Mouse (Mus musculus) monocyte, adult 2 months (primary cell): ENCODE measurements around the gene Insrr.
"Not testable (repeated sequence)": the region's sequence is repeated elsewhere in the genome, so short reads cannot be mapped to it uniquely, and the experiment has no call there.

Source experiments
- DNase-seq, 2 experiments: peaks; one replicate each; pipeline ENCODE4 v3.0.0; 2022; ENCODE audit warnings: low spot score in 2 of 2, low read depth in 1 of 2

Insrr gene

DNA sequence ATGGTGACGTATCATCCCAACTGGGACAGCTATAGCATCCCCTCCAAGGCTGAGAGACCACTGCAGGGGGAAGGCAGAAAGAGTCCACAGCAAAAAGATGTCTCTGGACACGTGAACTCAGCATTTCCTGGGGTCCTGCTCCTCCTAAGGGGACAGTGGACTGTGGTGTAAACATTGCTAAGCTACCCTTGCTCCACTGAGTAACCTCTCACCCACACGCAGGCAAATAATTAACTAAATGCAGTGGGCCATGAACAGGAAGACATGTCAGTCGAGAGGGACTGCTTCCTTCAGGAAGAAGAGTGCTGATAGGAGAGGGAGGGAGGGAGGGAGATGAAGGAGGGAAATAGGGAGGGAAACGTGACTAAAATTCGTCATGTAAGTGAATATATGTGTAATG, 25.7 kb upstream of the Insrr start:
- no peak for DNase-seq

DNA sequence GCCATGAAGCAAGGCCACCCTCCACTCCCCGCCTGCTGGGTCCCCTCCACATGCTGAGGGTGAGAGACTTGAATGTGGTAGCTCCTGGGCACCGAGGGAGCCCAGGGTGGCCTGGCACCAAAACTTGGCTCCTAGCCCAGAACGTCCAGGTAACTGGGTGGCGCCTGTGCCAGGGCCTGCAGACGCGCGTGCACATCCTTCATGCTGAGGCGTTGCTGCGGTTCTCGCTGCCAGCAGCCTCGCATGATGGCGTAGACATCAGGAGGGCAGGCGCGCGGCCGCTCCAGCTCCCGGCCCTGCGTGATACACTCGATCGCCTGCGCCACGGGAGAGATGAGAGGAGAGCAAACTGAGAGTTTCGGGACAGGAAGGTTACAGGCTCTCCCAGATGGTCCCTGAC, 18.5 kb upstream of the Insrr start:
- DNase-seq: no peak

DNA sequence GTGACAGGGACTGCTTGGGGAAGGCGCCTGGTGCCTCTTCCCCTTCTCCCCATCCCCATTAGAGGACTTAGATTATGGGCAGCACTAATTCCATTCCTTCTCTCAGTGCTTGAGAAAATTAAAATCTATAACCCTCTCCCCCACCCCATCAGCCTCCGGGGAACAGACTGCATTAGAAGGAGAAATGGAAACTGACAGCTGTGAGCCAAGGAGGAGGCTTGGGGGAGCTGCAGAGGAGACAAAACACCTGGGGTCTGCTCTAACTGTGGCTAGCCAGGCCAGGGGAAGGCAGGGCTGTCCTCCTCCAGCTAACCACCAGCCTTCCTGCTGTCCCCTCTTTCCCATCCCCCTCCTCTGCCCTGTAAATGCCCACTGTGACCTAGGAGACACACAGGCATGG, 17.7 kb upstream of the Insrr start:
- DNase-seq: no peak

DNA sequence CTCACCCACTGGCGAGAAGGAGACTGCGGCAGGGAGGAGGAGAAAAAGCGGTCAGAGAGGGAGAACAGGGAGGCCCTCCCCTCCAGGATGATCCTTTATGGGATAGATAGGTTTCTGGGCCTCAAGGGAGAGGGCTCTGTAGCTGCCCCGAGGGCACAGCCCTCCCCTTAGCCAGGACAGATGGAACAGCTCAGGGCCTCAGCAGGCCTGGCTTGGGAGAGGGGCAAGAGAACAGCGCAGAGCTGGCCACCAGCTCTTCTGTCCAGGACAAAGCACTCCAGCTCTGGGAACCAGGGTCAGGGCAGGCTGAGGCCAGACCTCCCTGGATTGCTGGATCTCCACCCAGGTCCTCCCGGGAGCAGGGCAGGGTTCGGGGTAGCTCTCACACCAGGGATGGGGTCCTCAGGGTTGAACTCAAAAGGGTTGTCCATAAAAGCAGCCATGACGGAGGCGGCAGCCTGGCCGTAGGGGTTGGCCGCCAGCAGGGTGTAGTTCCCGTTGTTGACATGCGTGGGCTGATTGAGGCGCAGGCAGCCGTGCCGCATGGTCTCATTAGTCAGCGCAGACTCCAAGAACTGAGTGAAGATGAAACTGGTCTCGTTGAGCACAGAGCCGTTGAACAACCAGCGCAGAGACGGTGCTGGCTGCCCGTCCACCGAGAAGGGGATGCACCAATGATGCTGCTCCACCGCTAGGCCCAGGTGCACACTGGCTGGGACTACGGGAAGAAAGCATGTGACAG, 13.3 kb upstream of the Insrr start:
- no peak for DNase-seq

DNA sequence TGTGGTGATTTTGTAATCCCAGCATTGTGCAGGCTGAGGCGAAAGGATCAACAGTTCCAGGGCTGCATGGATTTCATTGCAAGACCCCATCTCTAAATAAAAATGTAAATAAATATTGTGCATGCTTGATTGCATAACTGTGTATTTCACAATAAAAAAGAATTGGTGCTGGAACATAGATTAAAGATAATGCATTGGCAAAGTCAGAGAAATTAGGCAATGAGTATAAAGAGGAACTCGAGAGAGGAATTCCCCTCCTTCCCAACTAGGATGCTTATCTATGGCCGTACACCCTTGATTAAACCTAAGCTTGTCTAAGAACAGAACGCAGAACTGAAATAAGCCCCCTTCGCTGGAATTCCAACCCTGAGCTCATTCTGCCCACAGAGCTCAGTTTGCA, 11.6 kb upstream of the Insrr start:
- DNase-seq: no peak

DNA sequence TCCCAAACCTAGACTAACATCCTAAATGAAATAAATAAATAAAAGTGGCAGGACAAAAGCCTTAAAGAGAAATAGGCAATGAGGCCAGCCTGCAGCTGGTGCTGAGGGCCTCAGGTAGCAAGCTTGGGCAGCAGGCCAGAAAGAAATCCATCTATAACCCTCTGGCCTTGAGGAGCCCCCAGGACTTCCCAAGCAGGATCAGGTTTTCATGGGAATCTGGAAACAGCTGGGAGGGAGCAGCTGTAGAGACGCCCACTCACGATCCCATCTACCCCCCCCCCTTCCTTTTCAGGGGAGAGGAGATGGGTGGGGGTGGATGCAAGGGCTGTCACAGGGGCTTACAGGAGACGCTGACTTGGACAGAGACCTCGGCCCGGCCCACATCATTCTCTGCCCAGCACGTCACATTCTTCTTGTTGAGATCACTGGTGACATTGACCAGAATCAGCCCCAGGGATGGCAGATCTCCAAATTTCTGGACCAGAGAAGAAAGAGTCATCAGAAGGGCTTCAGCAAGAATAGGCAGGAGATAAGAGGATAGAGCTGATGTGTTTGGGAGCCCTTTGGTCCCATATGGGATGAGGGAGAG, 11.0 kb upstream of the Insrr start:
- DNase-seq: no peak

DNA sequence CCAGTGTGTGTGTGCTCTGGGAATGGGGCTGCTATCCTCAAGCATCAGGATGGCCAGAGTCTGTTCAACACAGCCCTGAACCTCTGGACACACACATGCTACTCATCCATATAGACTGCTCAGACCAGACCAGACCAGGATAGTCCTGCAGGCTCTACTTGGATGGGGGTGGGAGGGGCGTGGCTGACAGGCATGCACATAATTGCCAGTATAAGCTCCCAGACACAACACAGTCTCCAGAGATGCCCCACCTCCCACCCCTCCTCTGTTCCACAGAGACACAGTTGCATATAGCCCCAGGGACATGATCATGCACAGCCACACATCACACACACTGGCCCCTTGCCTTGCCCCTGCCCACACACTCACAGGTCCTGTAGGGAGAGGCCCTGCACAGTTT, 7.5 kb upstream of the Insrr start:
- DNase-seq: no peak

DNA sequence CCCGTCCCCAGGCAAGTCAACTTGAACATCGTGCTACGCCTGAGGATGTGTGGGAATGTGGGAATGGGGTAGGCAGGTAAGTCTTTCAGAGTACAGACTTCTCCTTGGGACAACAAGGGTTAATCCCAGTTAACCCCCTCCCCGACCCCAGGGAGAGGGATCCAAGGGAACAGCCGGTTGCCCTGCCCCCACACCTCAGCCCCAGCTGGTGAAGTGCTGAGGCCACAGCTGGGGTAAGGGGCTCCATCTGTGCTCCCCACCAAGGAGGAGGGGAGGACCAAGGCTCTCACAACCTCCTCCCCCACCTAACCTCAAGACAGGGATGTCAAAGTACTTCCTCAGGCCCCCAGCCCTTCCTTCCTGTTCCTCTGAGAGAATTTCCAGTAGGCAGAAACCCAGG, 7.0 kb upstream of the Insrr start:
- DNase-seq: no peak

DNA sequence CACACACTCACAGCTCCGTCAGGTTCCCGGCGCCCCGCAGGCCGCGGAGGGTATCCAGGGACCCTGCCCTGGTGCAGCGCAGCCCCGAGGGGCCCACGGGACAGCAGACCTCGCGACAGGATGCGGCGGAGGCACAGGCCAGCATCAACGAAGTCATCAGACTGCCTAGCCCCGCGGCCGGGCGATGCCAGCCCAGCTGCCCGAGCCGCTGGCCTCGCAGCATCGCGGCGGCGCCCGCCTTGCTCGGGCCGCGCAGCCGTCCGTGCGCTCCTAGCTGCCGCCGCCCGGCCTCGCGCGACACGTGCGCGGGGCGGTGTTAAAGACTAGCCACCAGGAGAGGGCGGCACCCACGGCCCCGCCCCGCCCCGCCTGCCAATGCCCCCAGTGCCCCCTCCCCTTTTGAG, 1.8 kb upstream of the Insrr start, which contains the start of gene Ntrk1:
Gene Ntrk1, minus strand, starts transcription at position 241 of the 404 bp plus-strand sequence.
- DNase-seq: no peak

DNA sequence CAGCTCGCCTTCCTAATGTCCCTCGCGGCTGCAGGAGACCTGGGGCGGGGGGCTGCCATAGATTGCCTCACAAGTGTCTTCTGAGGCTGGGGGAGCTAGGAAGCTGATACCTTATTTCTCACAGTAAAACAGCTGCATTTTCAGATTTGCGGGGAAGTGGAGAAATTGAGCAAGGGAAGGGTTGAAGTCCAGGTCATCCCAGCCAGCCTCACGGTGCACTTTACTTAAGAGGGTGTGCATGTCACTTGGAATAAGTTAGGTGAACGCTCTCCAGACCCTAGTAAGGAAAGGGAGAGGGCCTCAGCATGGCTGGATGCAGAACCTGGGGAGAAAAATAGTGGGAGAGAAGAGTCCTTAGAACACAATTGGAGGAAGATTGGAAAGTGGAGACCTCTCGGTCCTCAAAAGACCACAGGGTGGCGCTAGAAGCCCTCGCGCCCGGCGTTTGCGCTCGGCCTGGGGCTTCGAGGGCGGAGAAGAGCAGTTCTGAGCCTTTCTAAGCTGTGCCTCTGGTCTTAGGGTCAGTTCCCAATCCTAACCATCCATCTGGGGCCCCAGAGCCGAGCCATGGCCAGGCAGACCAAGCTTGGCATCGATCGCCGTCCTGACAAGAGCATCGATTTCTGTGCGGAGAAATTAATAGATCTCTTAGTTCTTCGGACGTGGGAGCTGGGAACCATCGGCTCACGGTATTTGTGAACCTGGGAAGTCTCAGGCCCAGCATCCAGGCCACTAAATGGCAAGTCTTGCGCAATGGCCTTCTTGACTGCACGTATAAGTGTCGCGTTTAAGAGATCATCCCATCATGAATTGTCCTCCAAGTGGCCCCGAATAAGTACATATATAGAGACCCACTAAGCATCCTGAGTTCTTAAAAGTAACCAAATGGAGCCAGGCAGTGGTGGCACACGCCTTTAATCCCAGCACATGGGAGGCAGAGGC, 1.1 kb upstream of the Insrr start:
- peak in 1 of 2 experiments; percentile 10 for DNase-seq

DNA sequence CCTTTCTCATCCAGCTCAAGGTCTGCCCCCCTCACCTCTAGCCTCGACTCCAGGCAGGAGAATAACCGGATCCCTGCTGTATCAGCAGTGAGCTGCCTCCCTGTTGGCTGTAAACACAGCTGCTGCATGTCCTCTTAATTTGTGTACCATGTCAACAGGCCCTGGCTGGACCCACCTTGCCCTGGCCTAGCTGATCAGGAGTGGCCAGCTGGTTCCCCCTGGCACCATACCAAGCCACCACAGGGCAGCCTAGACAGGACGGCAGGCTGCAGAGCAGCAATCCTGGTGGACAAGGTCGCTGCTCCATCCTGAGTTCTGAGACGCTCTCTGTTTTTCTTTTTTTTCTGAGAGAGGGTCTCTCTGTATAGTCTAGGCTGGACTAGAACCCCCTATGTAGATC, 4.9 kb downstream of the Insrr start:
- no peak for DNase-seq

DNA sequence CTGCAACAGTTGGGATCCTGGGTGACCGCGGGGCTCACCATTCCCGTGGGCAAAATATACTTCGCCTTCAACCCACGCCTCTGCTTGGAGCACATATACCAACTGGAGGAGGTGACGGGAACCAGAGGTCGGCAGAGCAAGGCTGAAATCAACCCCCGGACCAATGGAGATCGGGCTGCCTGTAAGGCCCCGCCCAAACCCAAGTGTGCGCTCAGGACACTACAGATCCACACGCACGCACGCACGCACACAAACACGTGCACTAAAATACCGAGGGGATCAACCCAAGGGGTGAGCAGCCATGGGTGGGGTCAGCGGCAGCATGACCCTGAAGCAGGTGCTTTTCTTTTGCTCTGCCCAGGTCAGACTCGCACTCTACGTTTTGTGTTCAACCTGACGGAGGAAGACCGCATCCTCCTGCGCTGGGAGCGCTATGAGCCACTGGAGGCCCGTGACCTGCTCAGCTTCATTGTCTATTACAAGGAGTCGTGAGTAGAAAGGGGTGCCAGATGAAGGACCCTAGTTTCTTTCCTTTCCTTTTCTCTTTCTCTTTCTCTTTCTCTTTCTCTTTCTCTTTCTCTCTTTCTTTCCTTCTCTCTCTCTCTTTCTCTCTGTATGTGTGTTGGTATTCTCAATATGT, 7.4 kb downstream of the Insrr start:
- DNase-seq: no peak

DNA sequence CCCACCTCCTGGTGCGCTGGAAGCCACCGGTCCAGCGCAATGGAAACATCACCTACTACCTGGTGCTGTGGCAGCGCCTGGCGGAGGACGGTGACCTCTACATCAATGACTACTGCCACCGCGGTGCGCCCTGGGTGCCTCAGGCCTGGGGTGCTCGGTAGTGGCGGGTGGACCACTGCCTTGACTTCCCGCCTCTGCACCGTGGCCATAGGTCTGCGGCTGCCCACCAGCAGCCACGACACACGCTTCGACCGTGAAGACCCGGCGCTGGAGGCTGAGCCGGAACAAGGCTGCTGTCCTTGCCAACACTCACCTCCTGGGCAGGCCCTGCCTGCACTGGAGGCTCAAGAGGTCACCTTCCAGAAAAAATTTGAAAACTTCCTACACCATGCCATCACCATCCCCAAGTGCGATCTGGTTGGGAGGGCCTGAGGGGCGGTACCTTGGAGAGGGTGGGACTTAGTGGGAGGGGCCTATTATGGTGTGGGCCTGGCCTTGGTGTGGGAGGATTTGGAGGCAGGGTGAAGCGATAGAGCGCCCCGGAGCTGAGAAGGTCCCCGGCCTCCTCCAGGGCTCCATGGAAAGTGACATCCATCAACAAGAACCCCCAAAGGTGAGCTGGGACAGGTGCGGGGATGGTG, 12.7 kb downstream of the Insrr start:
- no peak for DNase-seq

DNA sequence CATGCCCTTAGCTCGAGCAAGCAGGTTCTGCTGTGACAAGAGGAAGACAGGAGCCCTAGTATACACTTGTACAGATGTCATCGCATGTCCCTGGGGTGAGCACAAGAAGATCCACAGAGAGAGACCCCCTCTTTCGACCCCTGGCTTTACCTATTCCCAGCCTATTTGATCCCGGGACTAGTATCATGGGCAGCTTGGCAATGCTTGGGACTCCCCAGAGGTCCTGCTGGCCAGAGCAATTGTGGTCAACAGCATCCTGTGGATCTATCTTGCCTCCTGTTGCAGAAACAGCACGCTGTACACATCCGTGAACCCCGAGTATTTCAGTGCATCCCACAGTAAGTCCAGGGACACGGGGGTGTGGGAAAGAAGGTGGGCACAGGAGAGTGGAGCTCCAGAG, 14.5 kb downstream of the Insrr start:
- DNase-seq: no peak

DNA sequence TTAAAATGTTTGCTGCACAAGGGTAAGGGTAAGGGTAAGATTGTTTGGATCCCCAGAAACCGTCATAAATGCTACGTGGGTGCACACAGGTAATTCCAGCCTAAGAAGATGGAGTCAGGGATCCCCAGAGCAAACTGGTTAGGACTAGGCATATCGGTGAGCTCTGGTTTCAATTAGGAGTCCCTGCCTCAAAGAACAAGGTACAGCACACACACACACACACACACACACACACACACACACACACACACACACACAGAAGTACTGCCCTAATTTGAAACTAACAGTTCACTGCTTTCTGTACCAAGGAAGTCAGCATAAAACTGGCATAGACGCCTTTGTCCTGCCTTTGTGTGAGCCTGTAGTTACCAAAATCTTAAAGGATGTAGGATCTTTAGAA, 15.7 kb downstream of the Insrr start:
- DNase-seq: no peak

DNA sequence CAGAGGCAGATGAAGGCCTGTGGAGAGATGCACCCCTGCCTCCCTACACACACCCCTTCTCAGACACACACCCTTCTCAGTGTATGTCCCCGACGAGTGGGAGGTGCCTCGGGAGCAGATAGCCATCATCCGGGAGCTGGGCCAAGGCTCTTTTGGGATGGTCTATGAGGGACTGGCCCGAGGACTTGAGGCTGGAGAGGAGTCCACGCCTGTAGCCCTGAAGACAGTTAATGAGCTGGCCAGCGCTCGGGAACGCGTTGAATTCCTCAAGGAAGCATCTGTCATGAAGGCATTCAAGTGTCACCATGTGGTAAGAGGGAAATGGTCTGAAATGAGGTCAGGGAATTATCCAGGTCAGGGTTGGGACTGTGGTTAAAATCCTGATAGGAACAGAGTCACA, 16.1 kb downstream of the Insrr start:
- DNase-seq: no peak

DNA sequence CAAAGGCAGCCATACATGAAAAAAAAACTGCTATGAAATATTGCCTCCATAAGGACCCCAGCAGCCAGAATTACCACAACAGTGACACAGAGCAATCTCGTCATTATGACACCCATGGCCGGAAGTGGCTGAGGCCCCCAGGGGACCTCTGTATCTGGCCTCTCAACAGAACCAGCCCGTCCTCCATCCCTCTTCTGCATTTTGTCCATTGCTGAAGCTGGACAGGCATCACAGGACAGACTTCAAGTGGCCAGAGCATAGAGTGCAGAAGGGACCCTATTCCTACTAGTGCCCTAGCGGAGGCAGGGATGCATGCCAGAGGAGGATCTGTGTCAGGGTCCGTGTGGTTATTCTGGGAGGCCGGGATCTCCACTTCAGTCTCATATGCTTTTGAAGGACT, 19.4 kb downstream of the Insrr start:
- DNase-seq: no peak

DNA sequence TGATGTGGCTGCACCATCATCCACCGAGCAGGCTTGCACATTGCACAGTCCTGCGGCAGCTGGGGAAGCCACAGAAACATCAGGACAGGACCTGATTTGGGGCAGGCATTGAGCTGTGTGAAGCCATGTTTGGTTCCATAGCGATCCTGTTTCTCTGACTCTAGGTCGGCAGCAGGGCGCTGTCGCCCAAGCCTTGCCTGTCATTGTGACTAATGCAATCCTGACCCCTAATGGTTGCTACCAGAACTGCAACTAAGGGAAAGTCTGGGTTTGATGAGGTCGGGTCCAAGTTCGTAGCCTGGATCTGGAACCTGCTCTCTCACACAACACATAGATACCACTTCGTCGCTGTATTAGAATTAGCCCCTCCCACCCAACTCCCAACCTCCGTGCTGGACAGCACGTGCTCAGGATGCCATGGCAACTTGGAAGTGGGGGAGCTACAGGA, 19.9 kb downstream of the Insrr start:
- peak in 1 of 2 experiments; percentile 35 for DNase-seq

DNA sequence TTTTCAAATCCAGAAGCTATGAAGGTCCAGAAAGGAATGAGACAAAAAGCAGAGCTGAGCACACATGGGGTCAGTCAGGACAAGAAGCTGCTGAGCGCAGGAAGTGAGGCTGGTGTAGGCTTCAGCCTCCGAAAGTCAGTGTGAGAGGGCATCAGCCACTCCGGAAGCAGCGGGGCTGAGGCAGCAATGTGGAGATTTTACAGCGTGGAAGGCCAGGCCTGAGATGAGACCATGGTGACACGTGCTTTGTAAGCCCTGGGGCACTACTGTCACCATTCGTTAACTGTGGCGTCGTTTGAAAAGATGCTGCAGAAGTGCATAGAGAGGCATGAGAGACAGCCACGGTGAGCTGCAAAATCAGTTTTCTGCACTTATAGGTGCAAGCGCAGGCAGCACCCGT, 21.5 kb downstream of the Insrr start:
- DNase-seq: no peak

DNA sequence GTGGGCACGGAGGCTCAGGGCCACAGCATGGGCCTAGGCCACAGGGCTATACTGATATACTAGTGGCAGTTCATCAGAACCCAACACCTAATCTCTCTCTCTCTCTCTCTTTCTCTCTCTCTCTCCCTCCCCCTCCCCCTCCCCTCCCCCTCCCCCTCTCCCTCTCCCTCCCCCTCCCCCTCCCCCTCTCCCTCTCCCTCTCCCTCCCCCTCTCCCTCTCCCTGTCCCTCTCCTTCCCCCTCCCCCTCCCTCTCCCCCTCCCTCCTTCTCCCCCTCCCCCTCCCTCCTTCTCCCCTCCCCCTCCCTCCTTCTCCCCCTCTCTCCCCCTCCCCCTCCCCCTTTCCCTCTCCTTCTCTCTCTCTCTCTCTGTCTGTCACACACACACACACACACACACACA, 27.5 kb downstream of the Insrr start, which contains the start of gene Pear1:
Gene Pear1, minus strand, starts transcription at position 101 of the 400 bp plus-strand sequence.
- DNase-seq: not testable (repeated sequence)

DNA sequence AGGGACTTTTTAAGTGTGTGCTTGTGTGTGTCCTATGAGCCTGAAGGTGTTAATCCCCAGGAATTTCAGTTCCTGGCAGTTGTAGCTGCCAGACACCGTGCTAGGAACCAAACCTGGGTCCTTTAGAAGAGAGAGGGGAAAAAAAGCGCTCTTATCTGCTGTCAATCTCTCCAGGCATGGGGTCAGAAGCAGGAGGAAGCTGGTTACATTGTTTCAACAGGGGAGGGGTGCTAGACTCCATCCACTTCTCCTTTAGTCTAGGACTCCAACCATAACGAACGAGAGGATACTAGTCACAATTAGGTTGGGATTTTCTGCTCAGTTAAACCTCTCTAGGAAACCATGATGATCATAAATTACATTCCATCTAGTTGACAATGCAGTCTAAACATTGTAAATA, 31.7 kb downstream of the Insrr start:
- DNase-seq: no peak
